Mouse (Mus musculus) kidney, adult 2 months (tissue): ENCODE results near the gene Srrt. TPM values are rescaled to one million over a fixed set of nuclear protein-coding genes. Genes with fewer than 3 reads are reported as not detected.
"Not testable (repeated sequence)": the region's sequence is repeated elsewhere in the genome, so short reads cannot be mapped to it uniquely, and the experiment has no call there.

ENCODE experiments used
- DNase-seq: peaks from one replicate; pipeline ENCODE4 v3.0.0; 2021
- H3K27ac ChIP-seq: fragments of 200-500 bp; 2 replicates; pipeline ENCODE4 v1.5.1; 2012; ENCODE audit warnings: low read depth, low read length, control low read depth, inconsistent platforms; ENCODE audit not compliant: insufficient read depth
- H3K27me3 ChIP-seq: fragments of 200-500 bp; replicated peaks from 2 replicates; pipeline ENCODE4 v1.6.1; 2012; ENCODE audit warnings: mild to moderate bottlenecking, moderate library complexity, low read length, inconsistent platforms; ENCODE audit not compliant: control insufficient read depth, insufficient read depth
- H3K36me3 ChIP-seq: fragments of 200-500 bp; 2 replicates; pipeline ENCODE4 v1.6.1; 2012; ENCODE audit warnings: mild to moderate bottlenecking, moderate library complexity, low read length, inconsistent platforms; ENCODE audit not compliant: control insufficient read depth, insufficient read depth
- H3K4me1 ChIP-seq: fragments of 200-500 bp; 2 replicates; pipeline ENCODE4 v1.6.1; 2011; ENCODE audit warnings: low read length; ENCODE audit not compliant: control insufficient read depth, insufficient read depth
- H3K4me3 ChIP-seq: fragments of 200-500 bp; 2 replicates; pipeline ENCODE4 v1.5.1; 2011; ENCODE audit warnings: mild to moderate bottlenecking, low read depth, low read length, control low read depth; ENCODE audit not compliant: insufficient read depth
- CTCF ChIP-seq: fragments of 200-500 bp; conservative IDR thresholded peaks from 2 replicates; pipeline ENCODE4 v1.5.1; 2011; ENCODE audit warnings: low read depth, mild to moderate bottlenecking, control low read depth, low read length, moderate library complexity, mixed read lengths; ENCODE audit not compliant: insufficient read depth, insufficient read length
- POLR2A ChIP-seq: fragments of 200-500 bp; IDR thresholded peaks from one replicate; pipeline ENCODE4 v1.6.1; 2011; ENCODE audit warnings: low read depth, low read length, control low read depth
- WGBS: fragments of 180-500 bp; shearing (Covaris S2); methylation state at CpG from one replicate; pipeline ENCODE4 v1.1.7; 2018; 5-methylcytosine and 5-hydroxymethylcytosine counted together
- polyA plus RNA-seq: library from polyadenylated mRNA; depleted of rRNA; stranded (reverse); fragments of >200 nt; gene quantifications from 2 replicates; pipeline ENCODE4 v1.2.3, GENCODE M21; 2012; rRNA removed

The Srrt gene
- polyA plus RNA-seq, 1 experiment: 83.0 TPM

DNA sequence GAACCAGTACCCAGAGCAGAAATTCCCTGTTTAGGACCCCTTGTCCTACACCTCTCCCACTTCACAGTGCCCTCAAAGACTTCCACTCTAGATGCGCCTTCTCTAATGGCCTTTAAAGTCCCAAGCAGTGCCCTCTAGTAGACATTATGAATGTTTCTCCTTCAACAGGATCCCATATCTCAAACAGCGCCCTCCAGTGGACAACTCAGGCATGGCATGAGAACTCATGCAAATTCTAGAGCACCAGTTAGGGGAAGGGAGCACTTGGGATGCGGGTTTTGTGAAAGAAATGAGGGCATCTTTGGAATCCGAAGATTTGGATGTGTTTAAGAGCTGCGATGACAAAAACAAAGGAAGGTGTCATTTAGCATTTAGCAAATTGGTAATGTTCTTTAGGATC lies 22.4 kb downstream of the Srrt start:
- Histone ChIP-seq H3K27me3 (no peaks in the 10 kb centered on the region; the same call in 1 of the 2 replicates), H3K4me3 (no peak overlapping the region), H3K36me3 (no peaks in the 10 kb centered on the region), H3K27ac (no peak overlapping the region), H3K4me1 (no peaks in the 10 kb centered on the region)
- DNase-seq: no peak
- WGBS: 62% methylated on average over 5 of the region's 5 CpGs
- TF ChIP-seq CTCF (peak; percentile 50), POLR2A (no peak)

DNA sequence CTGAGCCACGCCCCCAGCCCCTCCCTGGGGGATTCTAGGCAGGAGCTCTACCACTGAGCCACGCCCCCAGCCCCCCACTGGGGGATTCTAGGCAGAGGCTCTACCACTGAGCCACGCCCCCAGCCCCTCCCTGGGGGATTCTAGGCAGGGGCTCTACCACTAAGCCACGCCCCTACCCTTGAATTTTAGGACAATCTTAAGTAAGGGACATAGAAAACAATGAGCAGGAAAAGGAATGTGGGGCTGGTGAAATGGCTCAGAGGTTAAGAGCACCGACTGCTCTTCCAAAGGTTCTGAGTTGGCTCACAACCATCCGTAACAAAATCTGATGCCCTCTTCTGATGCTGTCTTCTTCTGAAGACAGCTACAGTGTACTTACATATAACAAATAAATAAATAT lies 23.1 kb downstream of the Srrt start:
- WGBS: 78% methylated on average over 6 of the region's 6 CpGs
- H3K4me1 ChIP-seq, H3K27me3 ChIP-seq, H3K27ac ChIP-seq, H3K4me3 ChIP-seq, DNase-seq, H3K36me3 ChIP-seq: not testable (repeated sequence)

DNA sequence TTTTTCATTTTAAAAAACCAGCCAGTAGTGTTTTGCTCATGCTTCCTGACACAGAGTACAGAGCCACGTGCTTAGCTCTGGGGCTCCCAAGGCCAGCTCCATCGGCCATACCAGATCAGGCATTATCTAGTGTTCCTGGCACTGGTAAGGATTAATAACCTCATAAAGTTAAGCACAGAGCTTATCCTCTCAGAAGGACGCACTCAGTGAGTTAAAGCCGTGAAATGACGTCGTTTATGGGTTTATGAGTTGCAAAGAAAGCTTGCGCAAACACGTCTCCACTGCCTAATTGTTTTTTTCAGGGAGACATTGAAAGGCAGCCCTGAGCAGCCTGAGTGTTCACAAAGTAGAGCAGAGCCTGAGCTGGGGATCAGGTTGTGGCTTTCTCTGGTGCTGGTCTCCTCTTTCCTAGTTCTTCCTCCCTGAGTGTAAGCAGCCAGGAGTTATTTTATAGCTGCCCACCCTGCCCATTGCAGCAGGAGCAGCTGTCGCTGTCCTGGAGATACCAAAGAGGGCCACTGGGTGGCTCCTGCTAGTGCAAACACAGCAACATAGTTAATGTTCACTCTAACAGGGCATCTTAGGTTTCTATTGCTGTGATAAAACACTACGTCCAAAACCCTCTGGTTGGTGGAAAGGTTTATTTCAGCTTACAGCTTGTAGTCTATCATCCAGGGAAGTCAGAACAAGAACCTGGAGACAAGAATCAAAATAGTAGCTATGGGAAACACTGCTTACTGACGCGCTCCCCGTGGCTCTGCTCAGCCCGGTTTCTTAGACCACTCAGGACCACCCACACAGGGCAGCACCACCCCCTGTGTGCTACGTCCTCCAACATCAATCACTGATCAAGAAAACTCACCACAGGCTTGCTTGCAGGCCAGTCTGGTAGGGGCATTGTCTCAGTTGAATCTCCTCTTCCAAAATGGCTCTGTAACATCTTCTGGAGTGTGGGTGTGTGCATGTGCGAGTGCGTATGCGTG lies 29.8 kb downstream of the Srrt start:
- DNase-seq: peak; percentile 40

DNA sequence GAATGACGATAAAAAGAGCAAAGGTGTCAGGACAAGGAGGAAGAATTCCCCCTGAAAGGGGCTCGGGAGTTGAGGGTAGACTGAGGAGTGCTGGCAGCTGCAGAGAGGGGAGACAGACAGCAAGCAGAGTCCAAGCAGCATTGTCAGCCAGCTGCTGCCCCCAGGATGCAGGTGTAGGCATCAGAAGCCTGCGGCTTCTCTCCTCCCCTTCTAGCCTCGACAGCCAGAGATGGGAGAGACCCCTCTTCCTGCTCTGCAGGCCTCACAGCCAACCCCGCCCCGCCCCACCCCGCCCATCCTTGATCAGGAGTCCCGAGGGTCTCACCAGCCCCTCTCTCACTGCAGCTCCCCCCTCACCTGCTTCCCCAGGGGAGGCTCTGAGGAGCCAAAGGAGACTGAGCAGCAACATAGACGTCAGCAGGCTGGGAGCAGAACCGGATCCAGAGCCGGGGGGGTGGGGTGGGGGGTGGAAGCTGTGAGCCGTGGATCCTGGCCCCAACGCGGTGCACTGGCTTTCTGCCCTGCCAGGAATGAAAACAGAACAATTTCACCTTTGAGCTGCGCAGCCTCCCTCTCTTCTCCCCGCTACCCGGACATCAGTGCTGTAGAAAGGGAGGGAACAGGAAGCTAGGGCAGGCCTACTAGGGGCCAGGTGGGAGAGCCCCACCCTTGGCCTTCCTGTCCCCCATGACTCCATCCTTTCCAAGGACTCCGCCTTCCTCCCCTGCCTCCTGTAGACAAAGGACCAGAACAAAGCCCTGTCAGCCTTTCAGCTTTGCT lies 39.2 kb downstream of the Srrt start:
- TF ChIP-seq CTCF (no peak), POLR2A (no peak)
- no peak overlapping the region for H3K27ac ChIP-seq
- no peaks in the 10 kb centered on the region for H3K27me3 ChIP-seq
- DNase-seq: peak; percentile 36
- WGBS: 19% methylated on average over 18 of the region's 18 CpGs
- no peaks in the 10 kb centered on the region for H3K36me3 ChIP-seq
- H3K4me3 ChIP-seq: peak overlapping the region; percentile 7; the same call in 1 of the 2 replicates
- no peaks in the 10 kb centered on the region for H3K4me1 ChIP-seq

More for the DNA sequence above, 29.8 kb downstream of the Srrt start:
- WGBS: 29% methylated on average over 18 of the region's 18 CpGs
- TF ChIP-seq CTCF (peak; percentile 56), POLR2A (no peak)
- Histone ChIP-seq H3K27me3 (no peaks in the 10 kb centered on the region), H3K27ac (no peak overlapping the region), H3K4me1 (no peaks in the 10 kb centered on the region; the same call in 1 of the 2 replicates), H3K4me3 (no peak overlapping the region), H3K36me3 (no peaks in the 10 kb centered on the region)

DNA sequence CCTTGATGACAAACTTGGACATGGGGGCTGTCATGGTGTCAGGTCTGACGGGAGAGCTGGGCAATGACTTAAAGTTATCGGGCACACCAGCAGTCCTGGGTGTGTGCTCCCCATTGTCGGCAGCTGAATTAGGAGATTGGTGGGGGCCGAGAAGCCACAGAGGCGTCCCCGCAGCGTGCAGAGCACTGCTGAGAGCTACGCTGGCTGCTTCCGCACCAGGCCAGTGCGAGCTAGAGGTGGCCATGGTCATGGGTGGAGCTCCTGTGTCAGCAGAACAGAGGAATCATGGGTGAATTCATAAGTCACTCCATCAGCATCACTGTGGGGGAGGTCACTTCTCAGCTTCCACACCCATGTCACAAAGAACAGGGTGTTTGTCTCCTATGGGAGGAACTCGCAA lies 42.7 kb downstream of the Srrt start:
- WGBS: 93% methylated on average over 11 of the region's 11 CpGs
- H3K4me1 ChIP-seq: no peaks in the 10 kb centered on the region
- DNase-seq: no peak
- no peaks in the 10 kb centered on the region for H3K36me3 ChIP-seq
- H3K27ac ChIP-seq: no peak overlapping the region
- TF ChIP-seq POLR2A (no peak), CTCF (no peak)
- no peaks in the 10 kb centered on the region for H3K27me3 ChIP-seq
- H3K4me3 ChIP-seq: no peak overlapping the region

DNA sequence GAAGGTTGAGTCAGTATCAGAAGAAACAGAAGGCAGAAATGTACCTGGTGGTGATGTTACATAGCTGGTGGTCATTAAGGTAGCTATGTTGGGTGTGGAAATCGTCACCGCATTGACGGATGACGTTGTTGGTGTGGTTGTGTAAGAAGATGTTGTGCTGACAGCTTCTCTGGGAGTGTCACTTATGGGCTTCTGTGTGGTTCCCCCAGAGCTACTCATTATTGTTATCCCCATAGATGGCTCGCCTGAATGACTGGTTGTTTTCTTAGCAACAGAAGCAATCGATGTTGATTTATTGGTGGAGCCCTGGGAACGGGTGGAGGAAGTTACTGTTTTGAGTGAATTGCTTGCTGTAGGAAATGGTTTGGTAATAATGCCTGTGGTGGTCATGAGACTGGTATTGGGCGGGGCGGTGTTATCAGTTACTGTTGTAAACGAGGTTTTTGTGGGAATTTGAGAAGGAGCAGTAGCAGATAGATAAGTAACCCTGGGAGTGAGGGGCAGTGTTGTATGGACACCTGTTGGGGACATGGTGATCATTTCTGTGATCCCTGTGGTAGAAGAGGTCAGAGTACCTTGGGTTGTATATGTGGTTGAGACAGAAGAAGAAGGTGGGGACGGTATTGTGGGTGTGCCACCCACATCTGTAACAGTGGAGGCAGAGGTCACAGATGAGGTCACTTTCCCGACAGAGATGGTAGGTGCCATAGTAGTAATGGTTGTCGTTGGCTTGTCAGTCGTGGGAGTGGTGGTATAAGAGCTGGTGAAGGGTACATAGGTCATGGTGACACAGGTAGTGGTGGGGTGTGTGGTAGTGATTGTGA lies 43.4 kb downstream of the Srrt start:
- Histone ChIP-seq H3K36me3 (no peaks in the 10 kb centered on the region), H3K27me3 (no peaks in the 10 kb centered on the region), H3K27ac (no peak overlapping the region), H3K4me3 (no peak overlapping the region), H3K4me1 (no peaks in the 10 kb centered on the region)
- TF ChIP-seq CTCF: no peak
- no peak for TF ChIP-seq POLR2A
- no peak for DNase-seq
- WGBS: 66% methylated on average over 14 of the region's 14 CpGs

Other genes starting within 250 kb of the Srrt start
- gene Serpine1, start 235.4 kb downstream of the Srrt start, polyA plus RNA-seq: 1.1 and 2.1 TPM in 2 replicates
- gene Trim56, start 191.5 kb downstream of the Srrt start, polyA plus RNA-seq: 10.2 and 14.4 TPM in 2 replicates
- not detected in 2 replicates for gene Muc3, start 158.4 kb downstream of the Srrt start, polyA plus RNA-seq
- gene Muc3a, start 95.3 kb downstream of the Srrt start, polyA plus RNA-seq: 0.15 and 0.20 TPM in 2 replicates
- gene Ache, start 20.2 kb downstream of the Srrt start, polyA plus RNA-seq: 4.7 and 5.1 TPM in 2 replicates
- 17.3 and 18.4 TPM in 2 replicates for gene Ufsp1, start 13.0 kb downstream of the Srrt start, polyA plus RNA-seq
- gene Trip6, start 6.7 kb upstream of the Srrt start, polyA plus RNA-seq: 53.2 and 60.2 TPM in 2 replicates
- gene Slc12a9, start 25.9 kb upstream of the Srrt start, polyA plus RNA-seq: 21.6 and 25.9 TPM in 2 replicates
- 49.1 and 53.3 TPM in 2 replicates for gene Ephb4, start 42.4 kb upstream of the Srrt start, polyA plus RNA-seq
- gene Zan, start 169.4 kb upstream of the Srrt start, polyA plus RNA-seq: 0.16 and 0.19 TPM in 2 replicates
- 38.9 and 39.1 TPM in 2 replicates for gene Pop7, start 194.8 kb upstream of the Srrt start, polyA plus RNA-seq
- 24.4 and 26.9 TPM in 2 replicates for gene Gigyf1, start 210.9 kb upstream of the Srrt start, polyA plus RNA-seq
- gene Epo, start 225.6 kb upstream of the Srrt start, polyA plus RNA-seq: 0.38 TPM in 1 of 2 replicates, not detected in the other
- gene Gnb2, start 225.8 kb upstream of the Srrt start, polyA plus RNA-seq: 645 and 701 TPM in 2 replicates
- gene Actl6b, start 245.8 kb upstream of the Srrt start, polyA plus RNA-seq: 0.12 and 0.16 TPM in 2 replicates